Mouse (Mus musculus) forebrain, postnatal 0 days (tissue): ENCODE measurements around the gene Gm2888. TPM values are rescaled to one million over a fixed set of nuclear protein-coding genes. Genes with fewer than 3 reads are reported as not detected.
"Not testable (repeated sequence)": the region's sequence is repeated elsewhere in the genome, so short reads cannot be mapped to it uniquely, and the experiment has no call there.

Experiments
- ATAC-seq: fragments of 200-750 bp; cut with Nextera tagmentation; 2 replicates; pipeline ENCODE4 v1.8.0; 2017; ENCODE audit warnings: mild to moderate bottlenecking, moderate library complexity
- DNase-seq: peaks from one replicate; pipeline ENCODE4 v3.0.0-alpha.2; 2015
- H3K27ac ChIP-seq: fragments of 300-500 bp; sonication (generic); 2 replicates; pipeline ENCODE4 v1.5.1; 2014; ENCODE audit warnings: low read depth, mild to moderate bottlenecking, antibody characterized with exemption, low read length, moderate library complexity, mixed read lengths
- H3K27me3 ChIP-seq: fragments of 300-500 bp; sonication (generic); 2 replicates; pipeline ENCODE4 v1.6.1; 2014; ENCODE audit warnings: mild to moderate bottlenecking, low read length, mixed read lengths; ENCODE audit not compliant: insufficient read depth
- H3K36me3 ChIP-seq: fragments of 300-500 bp; sonication (generic); 2 replicates; pipeline ENCODE4 v1.6.1; 2014; ENCODE audit warnings: mild to moderate bottlenecking, moderate library complexity; ENCODE audit not compliant: insufficient read depth
- H3K4me1 ChIP-seq: fragments of 300-500 bp; sonication (generic); 2 replicates; pipeline ENCODE4 v1.6.1; 2014; ENCODE audit warnings: antibody characterized with exemption; ENCODE audit not compliant: insufficient read depth
- H3K4me2 ChIP-seq: fragments of 300-500 bp; sonication (generic); 2 replicates; pipeline ENCODE4 v1.6.1; 2014; ENCODE audit warnings: low read depth, mild to moderate bottlenecking, moderate library complexity
- H3K4me3 ChIP-seq: fragments of 300-500 bp; sonication (generic); 2 replicates; pipeline ENCODE4 v1.5.1; 2014; ENCODE audit warnings: low read depth, low read length, mixed read lengths
- H3K9ac ChIP-seq: fragments of 300-500 bp; sonication (generic); 2 replicates; pipeline ENCODE4 v1.6.1; 2014; ENCODE audit warnings: mild to moderate bottlenecking
- H3K9me3 ChIP-seq: fragments of 300-500 bp; sonication (generic); 2 replicates; pipeline ENCODE4 v1.6.1; 2016; ENCODE audit warnings: low read length
- CTCF ChIP-seq: sonication (generic); IDR thresholded peaks from 2 replicates; pipeline ENCODE4 v1.5.1; 2016; ENCODE audit warnings: antibody characterized with exemption, control low read depth, low read depth
- WGBS: fragments of 180-500 bp; shearing (Covaris S2); extraction: QIAGEN DNeasy Blood & Tissue Kit; methylation state at CpG from one replicate; pipeline ENCODE4 v1.1.7; 2014; 5-methylcytosine and 5-hydroxymethylcytosine counted together
- polyA plus RNA-seq: library from polyadenylated mRNA; unstranded; fragments of >200 nt; fragmentation: Nextera tagmentation; extraction: Ambion mirVana; gene quantifications from 2 replicates; pipeline ENCODE4 v1.2.1, GENCODE M21; 2015
- total RNA-seq: library from RNA; depleted of rRNA; stranded (reverse); fragments of >200 nt; gene quantifications from 2 replicates; pipeline ENCODE4 v1.2.3, GENCODE M21; 2014; rRNA removed

Gene Gm2888
- not detected in 2 replicates for total RNA-seq
- not detected in 2 replicates for polyA plus RNA-seq

GRCm38 (mm10) chr14:3029702-3030101, at the start of gene Gm2888:
Gene Gm2888, plus strand, starts transcription at chr14:3030002.
- WGBS = 81% methylated on average over 2 of the region's 3 CpGs
- H3K27me3 ChIP-seq, H3K4me1 ChIP-seq, H3K4me3 ChIP-seq, H3K36me3 ChIP-seq, H3K4me2 ChIP-seq, H3K9me3 ChIP-seq, H3K9ac ChIP-seq, DNase-seq, ATAC-seq, H3K27ac ChIP-seq: not testable (repeated sequence)

- peak within 1 kb of the TSS; percentile 66 for H3K4me2 ChIP-seq
- not testable (repeated sequence) for H3K9me3 ChIP-seq, H3K27ac ChIP-seq, H3K4me1 ChIP-seq, H3K36me3 ChIP-seq, H3K27me3 ChIP-seq
- TF ChIP-seq CTCF = peak; percentile 36
- peak; percentile 72 for ATAC-seq
- WGBS = 6% methylated on average over 21 of the region's 40 CpGs
- peak within 1 kb of the TSS; percentile 41 for H3K4me3 ChIP-seq
- DNase-seq = peak; percentile 54
- peak within 1 kb of the TSS; percentile 67 for H3K9ac ChIP-seq
Observed at GRCm38 (mm10) chr14:3048727-3049512, 19.1 kb downstream of the Gm2888 start, which contains the start of gene Gm2897. Gene Gm2897, plus strand, starts transcription at chr14:3049285.

GRCm38 (mm10) chr14:3049513-3049800, 19.7 kb downstream of the Gm2888 start:
- peak overlapping the region; percentile 41 for H3K4me3 ChIP-seq
- H3K27ac ChIP-seq = not testable (repeated sequence)

GRCm38 (mm10) chr14:3050087-3050486, 20.3 kb downstream of the Gm2888 start:
- H3K4me2 ChIP-seq = 0 out of 2 replicates have a peak overlapping the region, but pooled peaks have one; percentile 66
- DNase-seq, H3K9me3 ChIP-seq, H3K27me3 ChIP-seq, H3K36me3 ChIP-seq, ATAC-seq, H3K27ac ChIP-seq, H3K4me3 ChIP-seq, H3K4me1 ChIP-seq, H3K9ac ChIP-seq: not testable (repeated sequence)
- TF ChIP-seq CTCF = peak; percentile 15; the same call in 1 of the 2 replicates
- 0% methylated on average over 6 of the region's 8 CpGs for WGBS

More at GRCm38 (mm10) chr14:3049513-3049800, 19.7 kb downstream of the Gm2888 start:
- not testable (repeated sequence) for ATAC-seq, H3K27me3 ChIP-seq, H3K9me3 ChIP-seq, H3K36me3 ChIP-seq, H3K4me1 ChIP-seq
- WGBS = 2% methylated on average over 11 of the region's 20 CpGs
- Histone ChIP-seq H3K4me2 (peak overlapping the region; percentile 66), H3K9ac (peak overlapping the region; percentile 67)
- DNase-seq = peak; percentile 3

Other genes with a start within 250 kb of the Gm2888 start
- gene Gm2897, start 19.3 kb downstream of the Gm2888 start, total RNA-seq = 10.2 and 11.3 TPM in 2 replicates
- 10.7 and 10.9 TPM in 2 replicates for gene Gm2897, start 19.3 kb downstream of the Gm2888 start, polyA plus RNA-seq
- gene Gm10340, start 104.0 kb downstream of the Gm2888 start, total RNA-seq = 0.15 TPM in 1 of 2 replicates, not detected in the other
- gene Gm10340, start 104.0 kb downstream of the Gm2888 start, polyA plus RNA-seq = 0.10 TPM in 1 of 2 replicates, not detected in the other
- gene Gm5795, start 158.3 kb downstream of the Gm2888 start, total RNA-seq = 0.14 TPM in 1 of 2 replicates, not detected in the other
- 0.15 TPM in 1 of 2 replicates, not detected in the other for gene Gm5795, start 158.3 kb downstream of the Gm2888 start, polyA plus RNA-seq
- 13.0 and 22.5 TPM in 2 replicates for gene D830030K20Rik, start 178.5 kb downstream of the Gm2888 start, total RNA-seq
- gene D830030K20Rik, start 178.5 kb downstream of the Gm2888 start, polyA plus RNA-seq = 23.3 and 27.9 TPM in 2 replicates